Mouse (Mus musculus) neural tube, embryonic 15.5 days (tissue): ENCODE measurements around the gene Nat8f7. TPM values are rescaled to one million over a fixed set of nuclear protein-coding genes. Genes with fewer than 3 reads are reported as not detected.
"Not testable (repeated sequence)": the region's sequence is repeated elsewhere in the genome, so short reads cannot be mapped to it uniquely, and the experiment has no call there.

Source experiments
- ATAC-seq: fragments of 200-750 bp; cut with Nextera tagmentation; 2 replicates; pipeline ENCODE4 v1.8.0; 2017; ENCODE audit warnings: mild to moderate bottlenecking, moderate TSS enrichment, moderate library complexity; ENCODE audit not compliant: low FRiP score
- H3K27ac ChIP-seq: fragments of 300-500 bp; sonication (generic); replicated peaks from 2 replicates; pipeline ENCODE4 v1.5.1; 2015; ENCODE audit warnings: mild to moderate bottlenecking, inconsistent platforms
- H3K27me3 ChIP-seq: fragments of 300-500 bp; sonication (generic); replicated peaks from 2 replicates; pipeline ENCODE4 v1.6.1; 2015; ENCODE audit warnings: inconsistent platforms
- H3K36me3 ChIP-seq: fragments of 300-500 bp; sonication (generic); 2 replicates; pipeline ENCODE4 v1.6.1; 2015; ENCODE audit warnings: inconsistent platforms
- H3K4me1 ChIP-seq: fragments of 300-500 bp; sonication (generic); 2 replicates; pipeline ENCODE4 v1.6.1; 2015; ENCODE audit warnings: inconsistent platforms
- H3K4me2 ChIP-seq: fragments of 300-500 bp; sonication (generic); 2 replicates; pipeline ENCODE4 v1.6.1; 2015; ENCODE audit warnings: inconsistent platforms, mild to moderate bottlenecking, moderate library complexity
- H3K4me3 ChIP-seq: fragments of 300-500 bp; sonication (generic); replicated peaks from 2 replicates; pipeline ENCODE4 v1.5.1; 2015; ENCODE audit warnings: mild to moderate bottlenecking, inconsistent platforms
- H3K9ac ChIP-seq: fragments of 300-500 bp; sonication (generic); replicated peaks from 2 replicates; pipeline ENCODE4 v1.6.1; 2015; ENCODE audit warnings: mild to moderate bottlenecking, inconsistent platforms
- H3K9me3 ChIP-seq: fragments of 300-500 bp; sonication (generic); replicated peaks from 2 replicates; pipeline ENCODE4 v1.6.1; 2016; ENCODE audit warnings: inconsistent platforms
- WGBS: fragments of 180-500 bp; shearing (Covaris S2); methylation state at CpG from one replicate; pipeline ENCODE4 v1.1.7; 2015; ENCODE audit warnings: mixed read lengths; 5-methylcytosine and 5-hydroxymethylcytosine counted together
- microRNA-seq: library from miRNA; unstranded; fragments of <30 nt; microRNA quantifications from one replicate; pipeline ENCODE4, GENCODE M21; 2017
- polyA plus RNA-seq: library from polyadenylated mRNA; unstranded; fragments of >200 nt; fragmentation: Nextera tagmentation; extraction: Ambion mirVana; gene quantifications from 2 replicates; pipeline ENCODE4 v1.2.1, GENCODE M21; 2015

Nat8f7 gene
- polyA plus RNA-seq = not detected in 2 replicates

GRCm38 (mm10) chr6:85713105-85713504 lies at the start of gene Nat8f7:
Gene Nat8f7, minus strand, starts transcription at chr6:85713205.
- not testable (repeated sequence) for H3K4me2 ChIP-seq, H3K4me3 ChIP-seq, H3K27me3 ChIP-seq, H3K4me1 ChIP-seq, H3K9me3 ChIP-seq, H3K27ac ChIP-seq, ATAC-seq, H3K36me3 ChIP-seq, H3K9ac ChIP-seq
- 87% methylated on average over 10 of the region's 10 CpGs for WGBS

DNA sequence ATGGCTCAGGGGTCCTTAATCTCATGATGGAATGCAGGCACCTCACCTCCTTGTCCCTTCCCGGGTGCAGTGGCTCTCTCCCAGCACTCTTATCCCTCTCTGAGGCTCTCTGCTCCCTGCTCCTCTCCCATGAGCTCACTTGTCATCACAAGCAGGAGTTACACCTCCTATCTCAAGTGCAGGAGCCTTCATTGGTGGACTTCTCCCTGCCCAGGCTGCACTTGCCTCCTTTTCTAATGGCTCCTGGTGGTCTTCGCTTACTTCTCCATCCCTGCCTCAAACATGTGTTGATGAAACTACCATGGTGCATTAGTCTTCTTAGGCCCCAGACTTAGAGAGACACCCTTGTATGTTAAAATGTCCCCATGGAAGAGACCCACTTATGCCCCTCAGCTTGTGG lies 49.7 kb upstream of the Nat8f7 start:
- H3K27me3 ChIP-seq, H3K36me3 ChIP-seq, H3K4me3 ChIP-seq, ATAC-seq, H3K9me3 ChIP-seq, H3K27ac ChIP-seq, H3K9ac ChIP-seq, H3K4me1 ChIP-seq, H3K4me2 ChIP-seq: not testable (repeated sequence)
- WGBS = 91% methylated on average over 1 of the region's 2 CpGs

DNA sequence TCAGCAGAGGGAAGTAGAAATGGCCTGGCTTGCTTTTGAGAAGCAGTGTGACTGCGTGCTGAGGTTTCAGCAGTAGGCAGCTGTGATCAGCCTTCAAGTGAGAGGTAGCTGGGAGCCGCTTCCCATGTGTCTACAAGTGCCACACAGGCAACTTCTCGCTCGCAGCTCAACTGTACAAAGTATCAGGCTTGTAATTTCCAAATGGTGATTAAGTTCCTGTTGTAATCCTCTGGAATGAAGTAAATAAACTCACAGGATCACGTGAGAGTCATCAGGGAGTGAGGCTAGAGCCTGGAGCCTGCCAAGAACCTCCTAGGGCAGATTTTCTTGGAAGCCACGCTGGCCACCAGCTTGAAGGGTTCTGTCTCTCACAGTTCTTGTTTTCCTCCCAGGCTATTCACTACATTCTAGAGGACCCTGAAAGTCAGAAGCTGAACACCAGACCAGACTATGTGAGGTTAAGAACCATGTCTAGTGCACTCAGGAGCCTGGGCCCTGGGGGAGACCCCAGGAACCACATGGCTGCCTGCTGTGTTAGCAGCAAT lies 42.8 kb upstream of the Nat8f7 start:
- not testable (repeated sequence) for H3K9me3 ChIP-seq, H3K4me1 ChIP-seq, H3K27me3 ChIP-seq, H3K27ac ChIP-seq, H3K4me3 ChIP-seq, ATAC-seq, H3K9ac ChIP-seq, H3K36me3 ChIP-seq, H3K4me2 ChIP-seq
- WGBS = 78% methylated on average over 3 of the region's 6 CpGs

DNA sequence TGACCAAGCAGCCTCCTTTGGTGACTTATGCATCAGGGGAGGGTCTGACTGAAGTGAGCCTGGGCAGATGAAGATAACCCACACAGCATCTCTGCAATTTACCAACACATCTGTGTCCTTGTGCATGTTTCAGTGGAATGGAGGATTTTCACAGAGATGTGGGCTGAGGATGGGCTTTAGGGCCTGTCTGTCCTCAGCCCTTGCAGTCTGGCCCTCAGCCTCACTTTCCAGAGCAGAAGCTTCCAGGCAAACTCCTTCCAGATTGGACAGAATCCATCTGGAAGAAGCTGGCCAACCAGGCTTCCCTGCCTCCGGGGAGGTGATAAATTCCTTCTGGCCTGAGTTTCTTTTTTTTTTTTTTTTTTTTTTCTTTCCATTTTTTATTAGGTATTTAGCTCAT lies 3.4 kb downstream of the Nat8f7 start:
- WGBS = 80% methylated on average over 1 of the region's 1 CpGs
- not testable (repeated sequence) for H3K4me2 ChIP-seq, H3K36me3 ChIP-seq, ATAC-seq, H3K4me3 ChIP-seq, H3K9ac ChIP-seq, H3K27ac ChIP-seq, H3K27me3 ChIP-seq, H3K9me3 ChIP-seq, H3K4me1 ChIP-seq

GRCm38 (mm10) chr6:85709206-85709605 lies 3.8 kb downstream of the Nat8f7 start:
- 93% methylated on average over 5 of the region's 5 CpGs for WGBS
- not testable (repeated sequence) for H3K27ac ChIP-seq, ATAC-seq, H3K27me3 ChIP-seq, H3K4me2 ChIP-seq, H3K36me3 ChIP-seq, H3K9ac ChIP-seq, H3K4me3 ChIP-seq, H3K9me3 ChIP-seq, H3K4me1 ChIP-seq

- not testable (repeated sequence) for H3K9me3 ChIP-seq, H3K4me3 ChIP-seq, H3K27ac ChIP-seq, H3K27me3 ChIP-seq, H3K4me2 ChIP-seq, H3K36me3 ChIP-seq, H3K4me1 ChIP-seq, H3K9ac ChIP-seq, ATAC-seq
- 81% methylated on average over 2 of the region's 4 CpGs for WGBS
Observed at GRCm38 (mm10) chr6:85701943-85702342, 11.1 kb downstream of the Nat8f7 start.

Small RNA genes lying within 50 kb of the gene (microRNA-seq; reads per million reads assigned to microRNA genes)
- not detected for gene Gm27317

Other genes with a start within 250 kb of the Nat8f7 start
- 8.2 and 9.5 TPM in 2 replicates for gene Fbxo41, start 210.2 kb downstream of the Nat8f7 start, polyA plus RNA-seq
- 0.14 TPM in 1 of 2 replicates, not detected in the other for gene Egr4, start 199.6 kb downstream of the Nat8f7 start, polyA plus RNA-seq
- gene Alms1, start 125.7 kb downstream of the Nat8f7 start, polyA plus RNA-seq = 3.8 and 3.9 TPM in 2 replicates
- 0.18 and 0.44 TPM in 2 replicates for gene Nat8f3, start 52.5 kb upstream of the Nat8f7 start, polyA plus RNA-seq
- gene Nat8f6, start 107.7 kb upstream of the Nat8f7 start, polyA plus RNA-seq = not detected in 2 replicates
- 0.20 TPM in 1 of 2 replicates, not detected in the other for gene Nat8f5, start 107.8 kb upstream of the Nat8f7 start, polyA plus RNA-seq
- 0.32 TPM in 1 of 2 replicates, not detected in the other for gene Nat8, start 118.9 kb upstream of the Nat8f7 start, polyA plus RNA-seq
- gene Nat8f2, start 156.0 kb upstream of the Nat8f7 start, polyA plus RNA-seq = 0.05 TPM in 1 of 2 replicates, not detected in the other
- gene Nat8f4, start 191.7 kb upstream of the Nat8f7 start, polyA plus RNA-seq = 4.5 and 4.8 TPM in 2 replicates
- gene Tprkb, start 198.7 kb upstream of the Nat8f7 start, polyA plus RNA-seq = 50.5 and 52.4 TPM in 2 replicates
- 17.5 and 21.6 TPM in 2 replicates for gene Nat8f1, start 202.5 kb upstream of the Nat8f7 start, polyA plus RNA-seq
- 47.8 and 55.0 TPM in 2 replicates for gene Dusp11, start 248.5 kb upstream of the Nat8f7 start, polyA plus RNA-seq